Mouse (Mus musculus) hindbrain, embryonic 16.5 days (tissue): Measurements from ENCODE around the gene Dcbld1. TPM values are rescaled to one million over a fixed set of nuclear protein-coding genes. Genes with fewer than 3 reads are reported as not detected.
"Not testable (repeated sequence)": the region's sequence is repeated elsewhere in the genome, so short reads cannot be mapped to it uniquely, and the experiment has no call there.

Experiments used
- ATAC-seq: fragments of 200-750 bp; cut with Nextera tagmentation; 2 replicates; pipeline ENCODE4 v1.8.0; 2017; ENCODE audit warnings: moderate TSS enrichment, moderate library complexity
- H3K27ac ChIP-seq: fragments of 300-500 bp; sonication (generic); 2 replicates; pipeline ENCODE4 v1.5.1; 2014; ENCODE audit warnings: low read depth, mild to moderate bottlenecking, control low read depth, low read length, moderate library complexity
- H3K27me3 ChIP-seq: fragments of 300-500 bp; sonication (generic); replicated peaks from 2 replicates; pipeline ENCODE4 v1.6.1; 2014; ENCODE audit warnings: low read length; ENCODE audit not compliant: control insufficient read depth, insufficient read depth
- H3K36me3 ChIP-seq: fragments of 300-500 bp; sonication (generic); 2 replicates; pipeline ENCODE4 v1.6.1; 2014; ENCODE audit warnings: mild to moderate bottlenecking, low read length, moderate library complexity, mixed read lengths; ENCODE audit not compliant: control insufficient read depth, insufficient read depth
- H3K4me1 ChIP-seq: fragments of 300-500 bp; sonication (generic); 2 replicates; pipeline ENCODE4 v1.6.1; 2014; ENCODE audit warnings: low read depth, low read length; ENCODE audit not compliant: control insufficient read depth, insufficient read depth
- H3K4me2 ChIP-seq: fragments of 300-500 bp; sonication (generic); 2 replicates; pipeline ENCODE4 v1.6.1; 2014; ENCODE audit warnings: mild to moderate bottlenecking, low read length, control low read depth, moderate library complexity
- H3K4me3 ChIP-seq: fragments of 300-500 bp; sonication (generic); 2 replicates; pipeline ENCODE4 v1.5.1; 2014; ENCODE audit warnings: mild to moderate bottlenecking, low read length, control low read depth, moderate library complexity
- H3K9ac ChIP-seq: fragments of 300-500 bp; sonication (generic); 2 replicates; pipeline ENCODE4 v1.6.1; 2014; ENCODE audit warnings: low read depth, mild to moderate bottlenecking, control low read depth, low read length, moderate library complexity
- H3K9me3 ChIP-seq: fragments of 300-500 bp; sonication (generic); 2 replicates; pipeline ENCODE4 v1.6.1; 2014; ENCODE audit warnings: mild to moderate bottlenecking, low read length, moderate library complexity; ENCODE audit not compliant: control insufficient read depth
- WGBS: fragments of 180-500 bp; shearing (Covaris S2); extraction: QIAGEN DNeasy Blood & Tissue Kit; methylation state at CpG from one replicate; pipeline ENCODE4 v1.1.7; 2014; 5-methylcytosine and 5-hydroxymethylcytosine counted together
- polyA plus RNA-seq: library from polyadenylated mRNA; unstranded; fragments of >200 nt; fragmentation: Nextera tagmentation; extraction: Ambion mirVana; gene quantifications from 2 replicates; pipeline ENCODE4 v1.2.1, GENCODE M21; 2015

Gene Dcbld1
- polyA plus RNA-seq, 1 experiment from 2014 or later = 21.0 TPM

DNA sequence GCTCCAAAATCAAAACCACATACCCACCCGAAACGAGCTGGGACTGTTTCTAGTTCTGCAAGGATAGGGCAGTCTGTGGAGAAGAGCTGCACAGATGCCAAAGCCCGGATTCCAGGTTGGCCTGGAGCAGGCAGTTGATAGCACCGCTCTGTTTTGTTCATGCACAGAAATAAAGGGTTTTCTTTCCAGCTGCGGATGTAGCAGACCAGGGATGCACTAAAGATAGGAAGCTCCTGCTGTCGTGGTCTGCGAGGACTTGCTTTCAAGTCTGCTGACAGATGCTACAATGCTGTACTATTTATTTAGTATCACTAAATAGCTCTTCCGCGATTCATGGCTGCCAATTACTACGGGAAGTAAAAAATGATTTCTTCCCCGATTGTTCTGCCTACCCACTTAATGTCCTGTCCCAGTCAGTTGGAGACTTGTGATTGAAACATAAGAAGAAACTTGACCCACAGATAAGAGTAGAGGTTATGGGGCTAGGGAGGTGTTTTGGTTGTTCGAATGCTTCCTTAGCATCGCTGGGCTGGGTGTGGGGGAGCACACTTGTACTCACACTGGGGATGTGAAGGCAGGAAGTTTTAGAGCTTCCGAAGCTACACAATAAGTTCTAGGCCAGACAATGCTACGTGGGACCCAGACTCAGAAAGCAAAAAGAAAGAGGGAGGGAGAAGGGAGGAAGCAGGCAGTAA, 41.6 kb downstream of the Dcbld1 start:
- H3K27me3 ChIP-seq = no peaks in the 10 kb centered on the region
- no peaks in the 10 kb centered on the region for H3K36me3 ChIP-seq
- H3K4me1 ChIP-seq = peaks cover 15% of the 10 kb centered on the region
- 24% methylated on average over 15 of the region's 15 CpGs for WGBS
- peak overlapping the region; percentile 68 for H3K27ac ChIP-seq
- peak overlapping the region; percentile 44 for H3K4me2 ChIP-seq
- H3K4me3 ChIP-seq = no peak overlapping the region; the same call in 1 of the 2 replicates
- ATAC-seq = peak; percentile 54
- no peak overlapping the region for H3K9ac ChIP-seq
- H3K9me3 ChIP-seq = no peaks in the 10 kb centered on the region

DNA sequence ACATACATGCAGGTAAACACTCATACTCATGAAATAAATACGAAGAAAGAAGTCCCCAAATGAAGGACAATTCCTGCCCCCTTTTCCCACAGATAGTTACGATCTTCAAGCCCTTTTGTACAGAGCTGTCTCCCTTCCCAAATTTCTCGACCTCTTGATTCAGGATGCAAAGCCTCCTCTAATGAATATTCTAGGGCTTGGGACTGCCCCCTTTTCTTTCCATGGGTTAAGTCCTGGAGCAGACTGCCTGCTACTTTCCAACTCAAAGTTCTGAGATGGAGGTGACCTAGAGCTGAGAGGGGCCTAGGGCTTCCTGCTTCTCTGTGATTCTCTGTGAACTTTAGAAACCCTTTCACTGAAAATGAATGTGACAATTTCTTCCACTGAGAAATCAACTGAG, 43.2 kb downstream of the Dcbld1 start:
- no peaks in the 10 kb centered on the region for H3K27me3 ChIP-seq
- H3K36me3 ChIP-seq = no peaks in the 10 kb centered on the region
- no peak overlapping the region for H3K9ac ChIP-seq
- H3K27ac ChIP-seq = no peak overlapping the region
- H3K4me1 ChIP-seq = peaks cover 15% of the 10 kb centered on the region
- H3K9me3 ChIP-seq = no peaks in the 10 kb centered on the region
- H3K4me2 ChIP-seq = no peak overlapping the region
- ATAC-seq = no peak
- 86% methylated on average over 3 of the region's 3 CpGs for WGBS
- no peak overlapping the region for H3K4me3 ChIP-seq

DNA sequence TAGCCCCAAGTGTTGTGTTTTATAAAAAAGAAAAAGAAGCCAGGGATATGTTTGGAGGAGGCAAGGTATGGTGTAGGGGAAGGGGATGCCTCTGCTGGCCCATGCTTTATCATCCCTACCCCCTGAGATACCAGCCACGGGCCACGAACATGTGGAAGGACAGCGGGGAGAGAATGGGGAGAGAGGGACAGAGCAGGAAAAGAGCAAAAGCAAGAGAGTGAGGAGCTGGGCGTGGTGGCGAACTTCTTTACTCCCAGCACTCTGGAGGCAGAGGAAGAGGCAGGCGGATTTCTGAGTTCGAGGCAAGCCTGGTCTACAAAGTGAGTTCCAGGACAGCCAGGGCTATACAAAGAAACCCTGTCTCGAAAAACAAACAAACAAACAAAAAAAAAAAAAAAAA, 44.1 kb downstream of the Dcbld1 start:
- WGBS = 94% methylated on average over 8 of the region's 8 CpGs
- H3K27ac ChIP-seq = not testable (repeated sequence)

DNA sequence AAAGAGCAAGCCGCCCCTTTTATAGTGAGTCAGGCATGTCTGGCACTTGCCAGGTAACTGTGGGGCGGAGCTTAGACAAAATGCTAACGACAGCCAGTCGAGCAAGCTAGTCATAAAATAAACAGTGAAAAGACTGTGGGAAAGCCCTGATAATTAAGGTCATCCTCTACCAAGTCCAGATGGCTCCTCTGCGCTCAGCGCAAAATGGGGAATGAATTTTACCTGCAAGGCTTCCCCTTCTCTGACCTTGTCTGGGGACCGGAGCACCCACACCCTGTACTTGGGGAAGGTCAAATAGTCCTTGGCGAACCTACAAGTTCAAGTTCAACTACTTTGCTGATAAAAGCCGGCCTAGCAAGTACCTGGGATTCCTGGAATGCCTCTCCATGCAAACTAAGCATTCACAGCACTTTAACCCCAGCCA, 44.6 kb downstream of the Dcbld1 start:
- no peak overlapping the region for H3K4me3 ChIP-seq

More for the DNA sequence above, 44.1 kb downstream of the Dcbld1 start:
- H3K27me3 ChIP-seq, H3K4me2 ChIP-seq, H3K9me3 ChIP-seq, H3K36me3 ChIP-seq, ATAC-seq, H3K9ac ChIP-seq, H3K4me3 ChIP-seq: not testable (repeated sequence)
- H3K4me1 ChIP-seq = peaks cover 15% of the 10 kb centered on the region

DNA sequence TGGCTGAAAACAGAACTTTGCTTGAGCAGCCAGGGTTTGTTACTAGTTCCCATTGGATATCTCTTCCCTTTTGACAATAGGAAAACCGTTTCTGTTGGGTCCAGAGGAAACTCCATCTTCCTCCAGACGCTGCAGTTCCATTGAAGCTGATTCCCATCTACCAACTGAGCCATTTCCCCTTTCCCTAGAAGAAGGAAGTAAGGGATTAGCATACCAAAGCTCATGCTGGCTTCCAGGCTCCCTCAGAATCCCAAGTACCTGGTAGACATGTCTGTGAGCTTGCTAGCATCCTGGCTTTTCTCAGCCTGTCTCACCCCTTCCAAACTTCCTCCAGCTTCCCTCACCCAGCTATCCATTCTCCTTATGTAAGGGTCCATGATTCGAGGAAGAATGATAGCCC, 45.4 kb downstream of the Dcbld1 start:
- Histone ChIP-seq H3K36me3 (no peaks in the 10 kb centered on the region), H3K27ac (no peak overlapping the region), H3K4me3 (no peak overlapping the region), H3K4me1 (peaks cover 14% of the 10 kb centered on the region), H3K4me2 (no peak overlapping the region), H3K9ac (no peak overlapping the region), H3K9me3 (no peaks in the 10 kb centered on the region), H3K27me3 (no peaks in the 10 kb centered on the region)
- WGBS = 79% methylated on average over 3 of the region's 3 CpGs
- ATAC-seq = no peak

More for the DNA sequence above, 44.6 kb downstream of the Dcbld1 start:
- no peaks in the 10 kb centered on the region for H3K36me3 ChIP-seq
- peaks cover 15% of the 10 kb centered on the region for H3K4me1 ChIP-seq
- WGBS = 80% methylated on average over 9 of the region's 9 CpGs
- H3K9me3 ChIP-seq = no peaks in the 10 kb centered on the region
- H3K27me3 ChIP-seq = no peaks in the 10 kb centered on the region
- no peak for ATAC-seq
- no peak overlapping the region for H3K27ac ChIP-seq
- no peak overlapping the region for H3K4me2 ChIP-seq
- H3K9ac ChIP-seq = no peak overlapping the region

DNA sequence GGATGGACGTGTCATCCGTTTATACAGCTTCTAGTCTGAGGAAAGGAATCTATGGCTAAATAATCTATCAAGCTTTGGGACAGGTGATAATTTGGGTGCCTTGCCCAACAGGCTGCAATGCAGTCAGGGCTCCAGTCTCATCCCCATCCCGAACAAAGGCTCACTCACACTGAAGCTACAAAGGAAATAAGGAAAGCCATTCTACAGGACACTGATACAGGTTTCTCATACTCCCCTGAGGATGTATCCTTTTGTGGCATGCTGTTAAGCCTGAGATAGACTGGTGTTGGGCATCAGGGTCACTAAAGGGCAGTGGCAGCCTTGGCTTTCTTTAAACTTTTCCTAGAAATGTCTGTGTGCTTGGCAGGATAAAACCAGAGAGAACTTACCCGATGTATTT, 46.5 kb downstream of the Dcbld1 start:
- Histone ChIP-seq H3K9ac (no peak overlapping the region), H3K4me1 (peaks cover 5% of the 10 kb centered on the region; the same call in 1 of the 2 replicates), H3K9me3 (no peaks in the 10 kb centered on the region), H3K27ac (no peak overlapping the region), H3K4me3 (no peak overlapping the region), H3K27me3 (no peaks in the 10 kb centered on the region), H3K36me3 (no peaks in the 10 kb centered on the region), H3K4me2 (no peak overlapping the region)
- WGBS = 91% methylated on average over 4 of the region's 4 CpGs
- no peak for ATAC-seq

DNA sequence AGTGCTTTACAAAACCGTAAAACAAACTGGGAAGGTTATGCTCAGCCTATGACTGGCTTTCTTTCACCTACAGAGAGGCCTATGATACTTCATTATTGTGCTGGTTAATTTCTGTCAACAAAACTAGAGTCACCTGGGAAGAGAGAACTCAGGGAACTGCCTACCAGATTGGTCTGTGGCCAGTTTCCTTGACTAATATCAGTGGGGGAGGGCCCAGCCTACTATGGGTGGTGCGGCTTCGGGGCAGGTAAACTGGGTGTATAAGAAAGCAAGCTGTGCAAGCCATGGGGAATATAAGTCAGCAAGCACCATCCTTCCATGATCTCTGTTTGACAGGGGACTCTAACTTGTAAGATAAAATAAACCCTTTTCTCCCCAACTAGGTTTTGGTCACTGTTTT, 47.2 kb downstream of the Dcbld1 start:
- no peaks in the 10 kb centered on the region for H3K9me3 ChIP-seq
- H3K4me1 ChIP-seq = no peaks in the 10 kb centered on the region
- no peaks in the 10 kb centered on the region for H3K27me3 ChIP-seq
- H3K27ac ChIP-seq = no peak overlapping the region
- WGBS = 94% methylated on average over 3 of the region's 3 CpGs
- ATAC-seq = no peak
- H3K9ac ChIP-seq = no peak overlapping the region
- H3K4me3 ChIP-seq = no peak overlapping the region
- H3K36me3 ChIP-seq = no peaks in the 10 kb centered on the region
- H3K4me2 ChIP-seq = no peak overlapping the region

DNA sequence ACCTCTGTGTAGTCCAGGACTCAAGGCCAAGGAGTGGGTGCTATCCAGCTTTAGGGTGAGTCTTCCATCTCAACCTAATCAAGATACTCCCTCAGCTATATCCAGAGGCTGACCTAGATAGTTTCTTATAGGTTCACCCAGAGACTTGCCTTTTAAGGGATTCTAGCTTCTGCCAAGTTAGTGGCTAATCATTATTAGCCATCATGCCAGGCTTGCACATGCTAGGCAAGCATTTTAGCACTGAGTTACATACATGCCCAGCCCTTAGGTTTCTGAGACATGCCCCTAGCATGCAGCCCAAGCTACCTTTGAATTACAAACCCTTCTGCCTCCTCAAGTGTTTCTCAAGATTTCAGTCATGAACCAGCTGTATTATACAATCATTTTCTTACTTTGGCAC, 47.9 kb downstream of the Dcbld1 start:
- Histone ChIP-seq H3K36me3 (no peaks in the 10 kb centered on the region), H3K4me1 (no peaks in the 10 kb centered on the region), H3K9me3 (no peaks in the 10 kb centered on the region), H3K27me3 (no peaks in the 10 kb centered on the region), H3K4me2 (no peak overlapping the region), H3K4me3 (no peak overlapping the region), H3K9ac (no peak overlapping the region), H3K27ac (no peak overlapping the region)
- ATAC-seq = no peak

DNA sequence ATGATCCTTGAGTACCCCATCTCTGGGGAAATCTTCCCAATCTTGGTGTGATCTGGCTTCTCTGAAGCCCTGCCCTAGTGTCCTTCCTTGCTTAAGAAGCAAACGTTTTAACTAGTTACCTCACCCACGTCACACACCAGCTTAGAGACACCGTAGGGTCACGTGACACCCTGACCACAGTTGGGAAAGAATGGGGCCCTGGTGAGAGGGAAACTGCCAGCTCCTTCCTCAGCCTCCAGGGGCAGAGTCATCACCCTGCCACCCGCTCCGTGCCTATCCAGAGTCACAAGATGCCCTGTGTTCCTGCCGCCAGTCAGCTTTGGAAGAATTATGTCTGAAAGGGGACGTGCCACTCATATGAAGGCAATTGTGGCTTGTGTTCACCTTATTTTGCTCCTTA, 51.2 kb downstream of the Dcbld1 start:
- Histone ChIP-seq H3K36me3 (no peaks in the 10 kb centered on the region), H3K4me3 (no peak overlapping the region), H3K4me1 (no peaks in the 10 kb centered on the region), H3K9ac (no peak overlapping the region), H3K4me2 (no peak overlapping the region), H3K27me3 (no peaks in the 10 kb centered on the region), H3K27ac (no peak overlapping the region), H3K9me3 (no peaks in the 10 kb centered on the region)
- no peak for ATAC-seq
- WGBS = 72% methylated on average over 8 of the region's 8 CpGs
